Mouse (Mus musculus) forebrain, embryonic 11.5 days (tissue): ENCODE measurements at regions not wholly inside any gene's neighbourhood (a gene's known extent, or its start where the extent isn't known, plus 50 kb on each side); places are given as distances from the start of the nearest gene placed in this dataset.

Experiments used
- ATAC-seq: fragments of 200-750 bp; cut with Nextera tagmentation; replicated peaks from 2 replicates; pipeline ENCODE4 v1.8.0; 2017; ENCODE audit warnings: moderate TSS enrichment; ENCODE audit not compliant: low FRiP score
- DNase-seq: peaks from one replicate; pipeline ENCODE4 v3.0.0-alpha.2; 2017; ENCODE audit warnings: low spot score
- H3K27ac ChIP-seq: fragments of 300-500 bp; sonication (generic); 2 replicates; pipeline ENCODE4 v1.5.1; 2014; ENCODE audit warnings: low read depth, low read length
- H3K27me3 ChIP-seq: fragments of 300-500 bp; sonication (generic); 2 replicates; pipeline ENCODE4 v1.6.1; 2014; ENCODE audit warnings: mild to moderate bottlenecking, low read length, mixed read lengths; ENCODE audit not compliant: control insufficient read depth, insufficient read depth
- H3K36me3 ChIP-seq: fragments of 300-500 bp; sonication (generic); 2 replicates; pipeline ENCODE4 v1.6.1; 2014; ENCODE audit warnings: mild to moderate bottlenecking, low read length, moderate library complexity, mixed read lengths; ENCODE audit not compliant: control insufficient read depth, insufficient read depth
- H3K4me1 ChIP-seq: fragments of 300-500 bp; sonication (generic); replicated peaks from 2 replicates; pipeline ENCODE4 v1.6.1; 2014; ENCODE audit warnings: low read length, mixed read lengths; ENCODE audit not compliant: control insufficient read depth, insufficient read depth
- H3K4me2 ChIP-seq: fragments of 300-500 bp; sonication (generic); 2 replicates; pipeline ENCODE4 v1.6.1; 2014; ENCODE audit warnings: low read depth, mild to moderate bottlenecking, low read length, moderate library complexity, mixed read lengths; ENCODE audit not compliant: severe bottlenecking
- H3K4me3 ChIP-seq: fragments of 300-500 bp; sonication (generic); 2 replicates; pipeline ENCODE4 v1.5.1; 2014; ENCODE audit warnings: low read depth, low read length
- H3K9ac ChIP-seq: fragments of 300-500 bp; sonication (generic); 2 replicates; pipeline ENCODE4 v1.6.1; 2014; ENCODE audit warnings: low read length
- H3K9me3 ChIP-seq: fragments of 300-500 bp; sonication (generic); 2 replicates; pipeline ENCODE4 v1.6.1; 2016; ENCODE audit warnings: low read length, mixed read lengths; ENCODE audit not compliant: control insufficient read depth
- WGBS: fragments of 180-500 bp; shearing (Covaris S2); extraction: QIAGEN DNeasy Blood & Tissue Kit; methylation state at CpG from one replicate; pipeline ENCODE4 v1.1.7; 2014; 5-methylcytosine and 5-hydroxymethylcytosine counted together

DNA sequence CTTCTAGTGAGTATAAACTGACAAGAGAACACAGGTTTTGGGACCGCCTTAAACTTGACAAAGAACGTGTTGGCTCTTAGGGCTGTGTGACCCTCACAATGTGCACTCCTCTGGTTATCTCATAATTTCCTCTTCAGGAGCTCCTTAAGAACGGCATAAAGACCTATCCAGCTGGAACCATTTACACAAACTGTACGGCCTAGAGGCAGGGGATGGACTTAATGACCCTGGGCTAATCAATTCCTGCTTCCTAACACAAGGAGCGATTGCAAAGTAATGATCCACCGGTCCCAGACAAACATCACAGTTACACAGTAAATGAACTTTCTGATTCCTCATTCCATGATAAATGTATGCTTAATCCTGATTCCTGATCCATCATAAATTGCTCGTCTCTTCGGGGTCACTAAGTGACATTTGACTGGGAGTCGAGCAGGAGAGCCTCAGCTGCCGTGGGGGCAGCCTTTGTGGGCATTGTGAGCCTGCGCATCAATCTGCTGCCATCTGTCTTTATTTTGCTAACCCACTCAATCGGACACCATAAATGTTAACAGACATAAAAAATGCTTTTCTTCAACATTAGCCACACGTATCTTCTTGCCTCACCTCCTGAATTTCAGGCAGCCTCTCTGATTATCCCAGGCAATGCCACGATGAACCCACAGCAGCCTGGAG is 179.4 kb downstream of the Lmo4 start:
- H3K4me2 ChIP-seq = no peak overlapping the region
- no peak for ATAC-seq
- H3K9me3 ChIP-seq = no peaks in the 10 kb centered on the region
- no peaks in the 10 kb centered on the region for H3K27me3 ChIP-seq
- no peaks in the 10 kb centered on the region for H3K36me3 ChIP-seq
- no peak overlapping the region for H3K9ac ChIP-seq
- no peak overlapping the region for H3K27ac ChIP-seq
- DNase-seq = no peak
- H3K4me1 ChIP-seq = 0 out of 2 replicates have a peak, but pooled peaks cover 1% of the 10 kb centered on the region
- 77% methylated on average over 14 of the region's 14 CpGs for WGBS
- H3K4me3 ChIP-seq = no peak overlapping the region

DNA sequence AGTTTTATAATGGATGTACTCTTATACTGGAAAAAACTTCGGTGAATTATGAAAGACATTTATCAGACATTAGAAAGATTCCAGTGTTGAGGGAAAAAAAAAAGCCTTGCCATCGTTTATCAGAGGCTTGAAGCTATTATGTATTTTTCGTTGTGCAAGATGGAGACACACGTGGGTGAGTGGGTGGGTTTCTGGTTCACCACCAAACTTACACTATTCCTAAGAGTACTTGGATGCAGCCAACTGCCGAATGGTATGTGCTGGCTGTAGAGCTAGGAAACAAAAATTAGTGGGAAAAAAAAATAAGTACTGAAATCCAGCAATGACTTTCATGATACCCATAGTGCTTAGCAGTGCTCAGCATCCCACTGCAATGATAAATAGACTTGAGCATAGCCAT is 180.8 kb downstream of the Lmo4 start:
- no peak overlapping the region for H3K9ac ChIP-seq
- no peak for DNase-seq
- H3K4me2 ChIP-seq = no peak overlapping the region
- H3K4me3 ChIP-seq = no peak overlapping the region
- no peaks in the 10 kb centered on the region for H3K36me3 ChIP-seq
- no peaks in the 10 kb centered on the region for H3K27me3 ChIP-seq
- no peaks in the 10 kb centered on the region for H3K9me3 ChIP-seq
- no peak for ATAC-seq
- no peak overlapping the region for H3K27ac ChIP-seq
- H3K4me1 ChIP-seq = 0 out of 2 replicates have a peak, but pooled peaks cover 2% of the 10 kb centered on the region
- 94% methylated on average over 5 of the region's 5 CpGs for WGBS

DNA sequence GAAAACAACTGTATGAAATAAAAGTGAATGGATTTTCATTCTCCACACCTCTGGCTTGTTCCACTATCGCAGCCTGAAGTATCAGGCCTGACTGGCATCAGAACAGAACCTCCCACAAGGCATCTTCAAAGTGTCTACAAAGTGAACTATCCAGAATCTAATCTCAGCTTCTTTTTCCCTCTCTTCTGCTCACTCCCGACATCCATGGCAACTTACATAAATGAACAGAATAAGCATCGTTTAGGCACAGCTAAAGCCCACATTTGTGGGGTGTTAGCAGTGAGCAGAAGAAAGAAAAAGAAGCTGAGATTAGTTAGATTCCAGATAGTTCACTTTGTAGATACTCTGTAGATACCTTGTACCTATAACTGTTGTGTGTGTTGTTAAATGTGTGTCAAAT is 182.0 kb downstream of the Lmo4 start:
- Histone ChIP-seq H3K4me1 (0 out of 2 replicates have a peak, but pooled peaks cover 2% of the 10 kb centered on the region), H3K9ac (no peak overlapping the region), H3K9me3 (no peaks in the 10 kb centered on the region), H3K4me3 (no peak overlapping the region), H3K27ac (no peak overlapping the region), H3K27me3 (no peaks in the 10 kb centered on the region), H3K4me2 (no peak overlapping the region), H3K36me3 (no peaks in the 10 kb centered on the region)
- DNase-seq = no peak
- no peak for ATAC-seq
- 80% methylated on average over 3 of the region's 3 CpGs for WGBS

DNA sequence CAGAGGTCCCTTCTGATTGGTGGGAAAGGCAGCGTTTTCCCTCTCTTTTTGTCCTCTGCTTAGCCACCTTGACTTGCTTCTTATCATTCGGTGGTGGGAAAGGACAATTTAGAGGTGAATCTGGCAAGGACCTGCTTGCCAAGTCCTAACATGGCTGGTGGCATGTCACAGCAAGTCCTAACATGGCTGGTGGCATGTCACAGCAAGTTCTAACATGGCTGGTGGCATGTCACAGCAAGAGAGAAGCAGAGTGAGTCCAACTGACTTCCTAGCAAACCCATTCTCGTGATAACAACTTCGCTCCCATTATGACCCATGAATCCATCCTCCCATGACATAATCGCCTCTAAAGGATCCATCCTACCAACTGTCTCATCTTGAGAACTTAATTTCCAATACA is 183.1 kb downstream of the Lmo4 start:
- H3K4me3 ChIP-seq = no peak overlapping the region
- WGBS = 84% methylated on average over 5 of the region's 5 CpGs
- DNase-seq (no peak), ATAC-seq (no peak)
- no peaks in the 10 kb centered on the region for H3K9me3 ChIP-seq
- 0 out of 2 replicates have a peak, but pooled peaks cover 2% of the 10 kb centered on the region for H3K4me1 ChIP-seq
- H3K9ac ChIP-seq = no peak overlapping the region
- no peaks in the 10 kb centered on the region for H3K27me3 ChIP-seq
- no peaks in the 10 kb centered on the region for H3K36me3 ChIP-seq
- H3K27ac ChIP-seq = no peak overlapping the region
- no peak overlapping the region for H3K4me2 ChIP-seq

DNA sequence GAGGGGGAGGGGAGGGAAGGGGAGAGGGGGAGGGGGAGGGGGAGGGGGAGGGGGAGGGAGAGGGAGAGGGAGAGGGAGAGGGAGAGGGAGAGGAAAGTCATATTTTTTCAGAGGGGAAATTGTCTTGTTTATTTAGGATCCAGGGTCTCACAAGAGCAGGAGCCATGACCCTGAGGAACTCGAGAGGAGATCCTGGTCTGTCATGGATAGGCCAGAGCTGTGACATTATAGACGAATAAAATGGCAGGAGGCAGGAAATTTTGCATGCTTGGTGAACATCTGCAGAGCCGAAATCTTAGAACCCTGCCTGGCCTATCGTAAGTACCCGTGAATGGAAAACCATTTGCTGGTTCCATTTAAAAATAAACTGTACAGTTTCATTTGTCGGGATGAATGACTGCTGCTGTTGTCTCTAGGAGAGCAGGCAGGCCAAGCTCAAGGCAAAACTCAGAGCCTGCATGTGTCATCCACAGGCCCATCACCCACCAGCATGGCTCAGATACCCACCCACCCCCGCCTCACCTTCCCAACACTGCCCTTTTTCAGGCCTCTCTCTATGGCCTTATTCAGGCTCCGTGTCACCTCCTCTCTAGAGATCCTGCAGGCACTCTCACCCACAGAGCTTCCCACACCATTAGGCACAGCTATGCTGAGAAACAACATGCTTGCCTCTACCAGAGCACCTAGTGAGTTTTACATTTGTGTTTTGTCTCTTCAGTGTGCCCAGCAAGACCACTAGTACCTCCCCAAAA is 184.7 kb downstream of the Lmo4 start:
- 74% methylated on average over 8 of the region's 8 CpGs for WGBS
- Histone ChIP-seq H3K9ac (no peak overlapping the region), H3K36me3 (no peaks in the 10 kb centered on the region), H3K9me3 (no peaks in the 10 kb centered on the region), H3K4me3 (no peak overlapping the region), H3K27ac (no peak overlapping the region), H3K4me1 (0 out of 2 replicates have a peak, but pooled peaks cover 2% of the 10 kb centered on the region), H3K4me2 (no peak overlapping the region), H3K27me3 (no peaks in the 10 kb centered on the region)
- DNase-seq (no peak), ATAC-seq (no peak)

DNA sequence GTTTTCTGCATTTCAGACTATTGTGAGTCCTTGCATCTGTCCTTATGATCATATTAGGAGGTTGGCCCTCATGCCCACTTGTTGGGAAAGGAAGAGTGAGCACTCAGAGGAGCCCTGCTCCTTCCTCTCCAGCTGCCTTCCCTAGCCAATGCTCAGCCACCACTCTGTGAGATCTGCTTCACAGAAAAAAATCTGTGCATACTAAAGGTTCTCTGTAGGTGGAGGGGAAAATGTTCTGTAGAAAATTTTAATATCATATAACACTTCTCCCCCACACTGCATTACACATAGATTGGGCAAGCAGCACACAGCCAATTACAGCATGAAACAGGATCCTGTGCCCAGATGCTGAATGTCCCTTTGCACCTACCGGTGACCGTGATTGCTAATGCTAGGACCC is 185.7 kb downstream of the Lmo4 start:
- 0 out of 2 replicates have a peak, but pooled peaks cover 2% of the 10 kb centered on the region for H3K4me1 ChIP-seq
- ATAC-seq = no peak
- H3K27me3 ChIP-seq = no peaks in the 10 kb centered on the region
- WGBS = 94% methylated on average over 2 of the region's 2 CpGs
- no peaks in the 10 kb centered on the region for H3K9me3 ChIP-seq
- no peak overlapping the region for H3K4me2 ChIP-seq
- H3K9ac ChIP-seq = no peak overlapping the region
- H3K4me3 ChIP-seq = no peak overlapping the region
- no peak for DNase-seq
- no peak overlapping the region for H3K27ac ChIP-seq
- no peaks in the 10 kb centered on the region for H3K36me3 ChIP-seq

DNA sequence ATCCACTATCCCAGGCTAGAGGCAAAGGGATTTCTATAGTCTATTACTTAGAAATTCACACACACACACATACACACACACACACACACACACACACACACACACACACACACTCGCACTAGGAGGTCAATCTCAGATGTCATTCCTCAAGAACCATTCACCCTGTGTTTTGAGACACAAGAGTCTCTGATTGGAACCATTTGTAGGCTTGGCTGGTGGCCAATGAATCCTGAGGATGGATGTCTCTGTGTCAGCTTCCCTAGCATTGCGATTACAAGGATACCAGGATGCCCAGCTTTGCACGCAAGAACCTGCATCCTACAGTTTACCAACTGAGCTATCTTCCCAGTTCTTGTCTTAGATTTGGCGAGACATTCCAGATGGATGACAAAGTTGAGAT is 186.5 kb downstream of the Lmo4 start:
- Histone ChIP-seq H3K9me3 (no peaks in the 10 kb centered on the region), H3K4me2 (no peak overlapping the region), H3K36me3 (no peaks in the 10 kb centered on the region), H3K4me1 (peaks cover 2% of the 10 kb centered on the region; the same call in 1 of the 2 replicates), H3K4me3 (no peak overlapping the region), H3K27ac (no peak overlapping the region), H3K9ac (no peak overlapping the region), H3K27me3 (no peaks in the 10 kb centered on the region)
- DNase-seq = no peak
- no peak for ATAC-seq
- WGBS = 88% methylated on average over 4 of the region's 4 CpGs

DNA sequence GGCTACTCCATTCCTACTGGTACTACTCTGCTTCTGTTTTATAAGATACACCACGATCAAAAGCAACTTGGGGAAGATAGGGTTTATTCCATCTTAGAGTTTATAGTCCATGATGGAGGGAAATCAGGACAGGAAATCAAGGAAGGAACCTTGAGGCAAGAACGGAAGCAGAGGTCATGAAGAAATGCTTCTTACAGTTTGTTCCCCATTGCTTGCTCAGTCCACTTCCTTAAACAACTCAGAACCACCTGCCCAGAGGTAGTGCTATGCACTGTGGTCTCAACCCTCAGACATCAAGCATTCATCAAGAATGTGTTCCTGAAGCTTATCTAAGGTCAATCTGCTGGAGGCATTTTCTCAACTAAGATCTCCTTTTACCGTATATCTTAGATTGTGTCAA is 189.8 kb downstream of the Lmo4 start:
- ATAC-seq = no peak
- Histone ChIP-seq H3K4me3 (no peak overlapping the region), H3K27ac (no peak overlapping the region), H3K27me3 (no peaks in the 10 kb centered on the region), H3K4me1 (peaks cover 10% of the 10 kb centered on the region), H3K9ac (no peak overlapping the region), H3K9me3 (no peaks in the 10 kb centered on the region), H3K4me2 (no peak overlapping the region), H3K36me3 (no peaks in the 10 kb centered on the region)
- WGBS = 87% methylated on average over 3 of the region's 3 CpGs
- DNase-seq = no peak
